Mouse (Mus musculus): ENCODE results near the gene Oog3.

The Oog3 gene

GRCm38 (mm10) chr4:144162563-144162962, at the start of gene Oog3:
Gene Oog3, minus strand, starts transcription at chr4:144162663.
- no peak for DNase-seq (ENCODE audit: low read depth)

GRCm38 (mm10) chr4:144190419-144190818, 28.0 kb upstream of the Oog3 start, which contains the start of gene Oog2:
Gene Oog2, plus strand, starts transcription at chr4:144190719.
- DNase-seq (ENCODE audit: low read depth), result no peak
